Mouse (Mus musculus): Measurements from ENCODE around the gene Fam13a. TPM values are rescaled to one million over a fixed set of nuclear protein-coding genes. Genes with fewer than 3 reads are reported as not detected.
A peak's percentile ranks its signal among the peaks of the same experiment; 100 is the strongest.

Gene Fam13a
- total RNA-seq, 2 experiments from 2014 or later = 99.4 to 103 TPM

GRCm38 (mm10) chr6:58999044-58999453, 25.3 kb downstream of the Fam13a start:
- DNase-seq = peak in 1 of 2 experiments; percentile 7

GRCm38 (mm10) chr6:58998528-58998927, 25.8 kb downstream of the Fam13a start:
- no peak for DNase-seq

- DNase-seq = no peak
Measured at GRCm38 (mm10) chr6:58989149-58989548, 35.2 kb downstream of the Fam13a start.

- no peak for DNase-seq
Measured at GRCm38 (mm10) chr6:58988706-58989105, 35.6 kb downstream of the Fam13a start.

GRCm38 (mm10) chr6:58987166-58987565, 37.2 kb downstream of the Fam13a start:
- DNase-seq = no peak

GRCm38 (mm10) chr6:58985186-58985585, 39.2 kb downstream of the Fam13a start:
- no peak for DNase-seq

GRCm38 (mm10) chr6:58975249-58975648, 49.1 kb downstream of the Fam13a start:
- DNase-seq = no peak

GRCm38 (mm10) chr6:58974428-58974827, 49.9 kb downstream of the Fam13a start:
- no peak for DNase-seq

- no peak for DNase-seq
Measured at GRCm38 (mm10) chr6:58972873-58973272, 51.5 kb downstream of the Fam13a start.

GRCm38 (mm10) chr6:58968272-58968671, 56.1 kb downstream of the Fam13a start:
- peak; percentile 32 to 48 for DNase-seq

- no peak for DNase-seq
Measured at GRCm38 (mm10) chr6:58965071-58965831, 59.1 kb downstream of the Fam13a start.

- DNase-seq = no peak
Measured at GRCm38 (mm10) chr6:58964565-58964964, 59.8 kb downstream of the Fam13a start.

- DNase-seq = no peak
Measured at GRCm38 (mm10) chr6:58964091-58964490, 60.3 kb downstream of the Fam13a start.

GRCm38 (mm10) chr6:58962691-58963090, 61.7 kb downstream of the Fam13a start:
- no peak for DNase-seq

- DNase-seq = no peak
Measured at GRCm38 (mm10) chr6:58960523-58960922, 63.8 kb downstream of the Fam13a start.

- DNase-seq = no peak
Measured at GRCm38 (mm10) chr6:58951128-58951992, 73.0 kb downstream of the Fam13a start.

- no peak for DNase-seq
Measured at GRCm38 (mm10) chr6:58950410-58950809, 73.9 kb downstream of the Fam13a start.

- DNase-seq = no peak
Measured at GRCm38 (mm10) chr6:58946840-58947239, 77.5 kb downstream of the Fam13a start.

GRCm38 (mm10) chr6:58946246-58946645, 78.1 kb downstream of the Fam13a start:
- no peak for DNase-seq

GRCm38 (mm10) chr6:58943958-58944357, 80.4 kb downstream of the Fam13a start:
- no peak for DNase-seq

GRCm38 (mm10) chr6:58942276-58942675, 82.1 kb downstream of the Fam13a start:
- DNase-seq = no peak

- no peak for DNase-seq
Measured at GRCm38 (mm10) chr6:58937726-58938125, 86.6 kb downstream of the Fam13a start.

GRCm38 (mm10) chr6:58934144-58934543, 90.2 kb downstream of the Fam13a start:
- DNase-seq = no peak

Measured in adrenal gland, postnatal 36 days (tissue).